Mouse (Mus musculus) bone marrow macrophage, adult 2 months (primary cell): ENCODE measurements at regions not wholly inside any gene's neighbourhood (a gene's known extent, or its start where the extent isn't known, plus 50 kb on each side); places are given as distances from the start of the nearest gene placed in this dataset.

Source experiments
- CTCF ChIP-seq: IDR thresholded peaks from 2 replicates; pipeline ENCODE4 v1.5.1; 2012; ENCODE audit warnings: low read depth, mild to moderate bottlenecking, low read length, moderate library complexity
- POLR2A ChIP-seq: IDR thresholded peaks from 2 replicates; pipeline ENCODE4 v1.6.1; 2012; ENCODE audit warnings: mild to moderate bottlenecking, low read depth, low read length, borderline replicate concordance

- TF ChIP-seq POLR2A (no peak), CTCF (no peak)
Measured at GRCm38 (mm10) chr14:9478981-9479380, 812.9 kb upstream of the 4930452B06Rik start.
